Mouse (Mus musculus) frontal cortex, postnatal 36 days (tissue): ENCODE results near the gene Mindy4b-ps.
A peak's percentile ranks its signal among the peaks of the same experiment; 100 is the strongest.
"Not testable (repeated sequence)": the region's sequence is repeated elsewhere in the genome, so short reads cannot be mapped to it uniquely, and the experiment has no call there.

Source experiments
- DNase-seq, 2 experiments: peaks; one replicate each; pipeline ENCODE4 v3.0.0; 2022; ENCODE audit warnings: low spot score in 2 of 2

The Mindy4b-ps gene

GRCm38 (mm10) chr3:58822211-58822610 lies at the start of gene Mindy4b-ps:
TSS of gene Mindy4b-ps (minus strand) at chr3:58822311.
- DNase-seq: no peak

- not testable (repeated sequence) for DNase-seq
These were observed 49.8 kb upstream of the Mindy4b-ps start for GRCm38 (mm10) chr3:58871882-58872281.

DNA sequence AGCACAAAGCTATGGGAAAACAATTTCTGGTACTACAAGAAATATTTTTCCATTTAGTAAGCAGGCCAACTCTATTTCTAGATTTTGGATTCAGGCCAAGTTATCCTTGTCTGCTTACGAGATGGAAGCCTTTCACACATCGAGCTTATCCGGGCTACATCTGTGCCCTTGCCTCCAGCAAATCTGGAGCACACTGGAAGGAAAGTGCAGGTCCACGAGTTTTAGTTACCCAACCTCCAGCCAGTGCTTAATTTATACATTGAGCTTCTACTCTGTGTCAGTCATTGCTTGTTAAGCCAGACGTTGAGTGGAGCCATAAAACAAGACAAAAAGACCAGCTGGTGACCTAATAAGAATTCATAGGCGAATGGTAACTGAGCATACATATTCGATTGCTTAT lies 43.6 kb upstream of the Mindy4b-ps start:
- peak; percentile 2 to 30 for DNase-seq

- DNase-seq: no peak
These were observed 40.9 kb upstream of the Mindy4b-ps start for GRCm38 (mm10) chr3:58862976-58863375.

DNA sequence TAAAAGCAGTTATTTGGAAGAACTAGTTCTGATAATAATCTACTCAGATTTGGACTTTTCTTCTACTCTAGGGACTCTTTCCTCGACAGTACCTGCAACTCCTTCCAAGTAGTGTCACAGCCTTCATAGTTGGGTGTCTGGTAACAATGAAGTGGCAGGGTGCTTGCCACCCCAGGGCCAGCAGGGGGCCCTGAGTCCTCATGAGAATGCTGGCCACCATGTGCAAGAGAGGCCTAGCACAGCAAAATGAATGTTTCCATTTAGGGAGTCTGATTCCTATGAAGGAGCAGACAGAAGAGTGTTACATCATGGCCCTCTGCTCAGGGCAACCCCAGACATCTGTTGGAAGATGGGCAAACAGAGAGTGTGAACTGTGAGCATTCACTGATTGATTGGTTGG lies 21.3 kb upstream of the Mindy4b-ps start:
- DNase-seq: peak in 1 of 2 experiments; percentile 8

- no peak for DNase-seq
These were observed 11.5 kb upstream of the Mindy4b-ps start for GRCm38 (mm10) chr3:58833442-58834160.

- DNase-seq: no peak
These were observed 10.8 kb upstream of the Mindy4b-ps start for GRCm38 (mm10) chr3:58832888-58833287.

- DNase-seq: no peak
These were observed 9.5 kb upstream of the Mindy4b-ps start for GRCm38 (mm10) chr3:58831586-58831985.

DNA sequence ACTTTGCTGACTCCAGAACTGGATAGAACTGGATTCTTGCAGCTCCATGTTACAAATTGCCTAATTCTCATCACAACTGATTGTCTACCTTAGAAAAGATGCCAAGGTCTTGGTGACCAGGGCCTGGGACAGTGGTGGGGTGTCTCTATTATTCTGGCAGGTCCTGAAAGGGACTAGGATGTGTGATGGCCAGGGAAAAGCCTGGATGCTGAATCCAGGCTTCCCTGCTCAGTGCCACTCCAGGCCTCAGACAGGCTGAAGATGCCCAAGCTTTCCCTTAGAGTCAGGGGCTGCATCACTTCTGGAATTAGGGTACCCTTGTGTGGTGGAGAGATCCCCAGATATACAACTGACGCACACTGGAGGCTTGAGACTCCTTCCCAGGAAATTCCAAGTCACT lies 7.8 kb upstream of the Mindy4b-ps start:
- DNase-seq: no peak

- DNase-seq: peak in 1 of 2 experiments; percentile 33
These were observed 6.4 kb upstream of the Mindy4b-ps start for GRCm38 (mm10) chr3:58828366-58829153.

GRCm38 (mm10) chr3:58826266-58826665 lies 4.2 kb upstream of the Mindy4b-ps start:
- DNase-seq: no peak

DNA sequence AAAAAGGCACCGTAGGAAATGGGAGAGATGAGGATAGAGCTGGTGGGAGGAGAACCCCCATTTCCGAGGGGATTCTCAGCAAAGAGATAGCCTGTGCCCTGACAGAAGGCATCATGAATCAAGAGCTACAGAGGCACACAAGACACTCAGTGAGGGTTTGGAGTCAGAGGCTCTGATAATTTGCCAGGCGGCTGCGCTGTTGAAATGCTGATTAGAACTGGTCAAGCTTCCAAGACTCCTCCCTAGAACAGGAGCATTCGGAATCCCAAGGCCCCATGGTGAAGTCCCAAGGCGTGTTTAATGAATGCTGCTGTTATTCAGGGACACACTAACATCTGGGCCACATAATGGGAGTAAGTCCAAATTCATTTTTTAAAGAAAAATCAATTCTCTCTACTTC lies 4.8 kb downstream of the Mindy4b-ps start:
- no peak for DNase-seq

DNA sequence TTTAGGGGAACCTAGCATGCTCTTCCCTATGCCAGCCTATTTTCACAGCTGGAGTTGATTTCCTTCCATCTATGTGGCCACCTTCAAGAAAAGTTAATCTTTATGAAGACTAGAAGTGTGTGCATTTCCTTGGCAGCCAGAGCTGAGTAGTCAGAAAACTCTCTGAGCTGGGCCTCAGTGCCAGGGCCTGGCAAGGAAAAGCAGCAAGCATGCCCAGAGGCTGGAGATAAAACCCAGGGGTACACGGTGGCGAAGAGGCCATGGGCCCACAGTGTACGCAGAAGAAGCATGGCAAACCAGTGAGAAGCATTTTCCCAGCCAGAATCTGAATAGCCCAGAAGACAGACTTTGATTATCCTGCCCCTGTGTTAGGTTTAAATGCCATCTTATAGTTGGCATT lies 7.9 kb downstream of the Mindy4b-ps start:
- DNase-seq: no peak

GRCm38 (mm10) chr3:58810353-58810752 lies 11.8 kb downstream of the Mindy4b-ps start:
- DNase-seq: peak; percentile 37 to 42

DNA sequence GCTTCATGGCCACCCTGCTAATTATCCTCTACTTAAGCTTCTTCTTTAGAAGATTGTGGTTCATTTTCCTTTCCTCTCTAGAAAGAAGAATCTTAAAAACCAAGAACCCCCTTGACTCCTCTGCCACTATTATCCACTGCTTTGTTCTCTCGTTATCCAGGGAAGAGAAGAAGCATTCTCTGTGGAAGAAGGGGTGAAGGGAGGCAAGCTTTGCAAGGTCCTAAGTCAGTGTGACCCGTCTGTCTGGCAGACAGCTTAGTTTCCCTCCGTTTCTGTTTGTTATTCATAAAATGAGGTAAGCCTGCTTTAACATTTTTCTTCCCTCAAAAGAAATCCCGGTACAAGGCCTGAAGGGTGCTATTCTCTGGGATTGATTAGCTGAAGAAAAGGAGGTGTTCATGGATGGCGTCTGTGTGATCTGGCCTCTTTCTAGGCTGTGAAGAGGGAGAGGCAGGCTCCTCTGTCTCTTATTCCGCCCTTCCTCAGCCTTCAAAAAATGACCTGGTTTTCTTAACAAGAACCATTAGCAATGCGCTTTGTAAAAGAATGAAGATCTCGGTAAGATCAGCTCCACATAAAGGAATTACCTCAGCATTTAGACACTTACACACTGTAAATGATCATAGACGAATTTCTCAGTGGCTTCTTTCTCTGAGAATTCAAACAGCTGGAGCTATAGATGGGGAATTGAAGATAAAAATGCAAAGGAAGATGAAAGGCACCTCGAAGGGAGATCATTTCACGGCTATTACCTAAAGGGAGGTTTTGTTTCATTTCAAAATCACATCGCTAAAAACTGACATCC lies 12.8 kb downstream of the Mindy4b-ps start:
- no peak for DNase-seq

DNA sequence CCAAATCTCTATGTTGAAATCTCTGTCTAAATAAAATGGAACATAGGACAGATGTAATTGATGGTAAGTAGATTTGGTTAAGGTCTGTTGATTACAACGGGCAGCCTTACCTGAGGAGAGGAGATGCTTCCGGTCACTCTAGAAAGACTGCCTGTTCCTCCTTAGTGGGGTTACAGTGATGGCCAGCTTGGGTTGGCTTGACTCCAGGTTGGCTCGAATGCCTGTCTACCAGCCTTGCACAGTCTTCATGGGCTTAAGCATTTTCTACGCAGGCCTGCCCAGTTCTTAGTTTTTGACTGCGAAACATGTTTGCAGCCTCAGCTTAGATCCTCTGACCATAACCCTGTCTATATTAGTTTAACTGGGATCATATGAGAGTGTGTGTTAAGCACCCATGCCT lies 13.5 kb downstream of the Mindy4b-ps start:
- DNase-seq: no peak

GRCm38 (mm10) chr3:58804745-58805144 lies 17.4 kb downstream of the Mindy4b-ps start:
- DNase-seq: no peak

DNA sequence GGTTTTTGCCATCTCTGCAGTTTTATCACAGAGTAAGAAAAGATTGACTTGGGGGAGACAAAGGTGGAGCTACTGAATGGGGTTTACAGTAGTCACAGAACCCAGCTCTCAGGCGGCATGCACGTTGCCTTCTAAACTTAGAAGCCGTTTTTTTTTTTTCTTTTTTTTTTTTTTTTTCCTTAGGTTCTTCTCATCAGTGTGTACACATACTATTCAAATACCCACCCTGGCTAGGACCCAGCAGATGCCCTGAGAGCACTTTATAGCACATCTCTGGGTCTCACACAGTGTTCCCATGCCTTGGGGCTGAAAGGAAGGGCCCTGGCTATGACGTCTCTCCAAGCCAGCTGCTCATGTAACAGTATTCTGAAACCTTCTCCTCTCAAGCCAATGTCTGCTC lies 23.4 kb downstream of the Mindy4b-ps start:
- no peak for DNase-seq

DNA sequence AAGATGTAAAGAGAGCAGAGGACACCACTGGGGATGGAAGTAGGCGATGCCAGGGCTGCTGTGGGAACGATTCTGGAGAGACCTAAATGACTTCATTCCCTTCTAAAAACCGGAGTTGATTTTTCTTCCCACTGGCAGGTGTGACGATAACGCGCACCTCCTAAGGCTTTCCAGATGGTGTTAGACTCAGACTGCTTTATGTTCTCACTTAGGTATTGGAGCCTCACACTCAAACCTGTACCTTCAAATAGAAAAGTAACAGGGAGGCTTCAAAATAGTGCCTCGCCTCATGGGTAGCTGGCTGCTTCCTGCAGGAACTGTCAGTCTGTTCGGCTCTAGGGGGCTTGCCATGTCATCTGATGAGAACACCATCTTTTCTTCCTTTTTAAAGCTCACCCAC lies 23.9 kb downstream of the Mindy4b-ps start:
- DNase-seq: no peak

GRCm38 (mm10) chr3:58789473-58789872 lies 32.6 kb downstream of the Mindy4b-ps start:
- DNase-seq: peak; percentile 61 to 71

GRCm38 (mm10) chr3:58789033-58789432 lies 33.1 kb downstream of the Mindy4b-ps start:
- DNase-seq: no peak

DNA sequence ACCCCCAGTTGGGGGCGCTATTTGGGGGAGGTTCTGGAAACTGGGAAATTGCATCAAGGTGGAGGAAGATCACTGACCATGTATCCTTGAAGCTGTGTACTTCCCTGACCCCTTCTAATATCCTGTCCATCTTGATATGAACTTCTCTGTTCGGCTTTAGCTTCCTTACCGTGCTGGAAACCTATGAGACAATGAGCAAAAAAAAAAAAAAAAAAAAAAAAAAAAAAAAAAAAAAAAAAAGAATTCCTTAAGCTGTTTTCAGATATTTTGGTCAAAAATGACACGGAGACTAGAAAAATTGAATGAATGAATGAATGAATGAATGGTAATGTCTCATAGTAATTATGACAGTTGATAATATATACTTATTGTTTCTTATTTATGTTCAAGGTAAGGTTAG lies 35.6 kb downstream of the Mindy4b-ps start:
- no peak for DNase-seq
